Mouse (Mus musculus) monocyte, adult 2 months (primary cell): ENCODE data around the gene Gm17387.

Experiments
- DNase-seq, 2 experiments: peaks; one replicate each; pipeline ENCODE4 v3.0.0; 2022; ENCODE audit warnings: low spot score in 2 of 2, low read depth in 1 of 2

Gene Gm17387

DNA sequence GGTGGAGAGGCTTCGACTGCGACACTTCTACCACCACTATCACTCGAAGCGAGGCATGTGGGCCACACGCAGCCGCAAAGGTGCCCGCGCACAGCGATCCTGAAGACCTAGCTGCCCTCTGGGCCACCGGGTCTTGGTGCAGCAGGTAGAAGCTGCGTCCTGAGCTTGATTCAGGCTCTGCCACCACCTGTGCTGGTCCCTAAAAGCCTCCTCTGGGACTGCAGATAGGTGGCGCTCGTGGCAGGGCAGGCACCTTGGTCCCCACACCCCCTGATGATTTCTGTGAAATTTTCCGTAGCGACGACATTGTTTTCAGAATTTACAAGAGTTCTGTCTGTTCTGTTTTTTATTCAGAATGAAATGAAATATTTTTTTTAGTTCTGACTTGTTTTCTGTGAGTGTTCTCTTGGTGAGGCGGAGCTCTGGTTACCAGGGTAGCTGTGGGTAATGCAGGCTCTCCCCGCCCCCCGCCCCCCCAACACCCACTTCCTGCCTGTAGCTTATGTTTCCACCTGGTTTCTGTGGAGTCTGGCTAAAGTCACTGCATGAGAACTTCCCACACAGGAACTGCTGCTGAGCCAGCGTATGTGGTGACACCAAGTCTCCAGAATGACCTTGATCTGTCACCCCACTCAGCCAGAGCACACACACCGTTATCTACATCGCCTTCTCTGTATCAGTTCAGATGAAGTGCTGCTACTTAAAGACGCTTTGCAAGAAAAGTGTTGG is 43.2 kb downstream of the Gm17387 start:
- DNase-seq: no peak

DNA sequence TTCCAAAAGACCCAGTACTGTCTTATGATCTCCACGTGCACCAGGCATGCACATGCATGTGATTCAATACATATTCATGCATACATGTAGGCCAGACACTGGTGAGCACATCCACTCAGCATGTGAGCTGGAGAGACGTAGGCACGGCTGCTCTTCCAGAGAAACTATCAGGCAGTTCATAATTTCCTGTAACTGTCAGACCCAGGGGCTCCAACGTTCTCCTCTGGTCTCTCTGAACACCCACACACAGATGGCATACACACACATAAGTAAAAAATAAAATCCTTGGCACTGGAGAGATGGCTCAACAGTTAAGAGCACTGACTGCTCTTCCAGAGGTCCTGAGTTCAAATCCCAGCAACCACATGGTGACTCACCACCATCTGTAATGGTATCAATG is 44.9 kb downstream of the Gm17387 start:
- no peak for DNase-seq

DNA sequence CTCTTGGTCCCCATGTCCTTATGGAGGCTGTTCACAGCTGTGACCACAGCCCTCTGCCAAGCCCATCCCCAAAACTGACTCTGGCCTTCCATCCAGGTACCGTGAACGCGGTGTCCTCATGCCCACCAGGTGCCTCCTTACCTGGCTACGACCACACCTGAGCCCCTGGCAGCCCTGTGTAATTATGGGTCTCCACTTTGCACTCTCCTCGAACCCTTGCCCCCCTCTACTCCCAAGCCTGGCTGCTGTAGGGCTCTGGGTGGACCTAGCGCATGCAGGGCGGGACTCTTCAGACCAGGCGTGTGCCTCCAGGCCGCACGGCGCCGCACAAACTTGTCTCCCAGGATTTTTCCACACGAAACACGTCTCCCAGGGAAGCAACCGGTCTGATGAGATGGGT is 48.9 kb downstream of the Gm17387 start, which contains the start of gene Pkp3:
Gene Pkp3, plus strand, starts transcription at position 378 of the 400 bp plus-strand sequence.
- no peak for DNase-seq

DNA sequence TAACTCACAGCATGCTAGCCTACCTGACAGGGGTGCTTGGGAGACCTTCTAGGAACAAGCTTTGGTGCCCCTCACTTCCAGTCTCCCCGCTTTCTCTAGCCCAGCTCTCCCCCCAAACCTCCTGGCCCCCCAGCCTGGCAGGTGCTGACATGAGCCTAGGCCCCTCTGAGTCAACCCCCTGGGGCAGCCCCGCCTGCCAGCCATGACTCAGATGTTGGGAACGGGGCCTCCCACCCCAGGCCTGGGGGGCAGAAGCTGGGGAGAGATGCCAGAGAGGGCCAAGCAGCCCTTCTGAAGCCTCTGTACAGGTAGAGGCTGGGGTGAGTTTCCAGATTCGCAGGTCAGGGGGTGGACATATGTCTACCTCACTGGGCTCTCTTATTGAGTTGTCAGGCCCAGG is 49.9 kb downstream of the Gm17387 start:
- no peak for DNase-seq
